Mouse (Mus musculus) myocyte (in vitro differentiated cells): Measurements from ENCODE around the gene Mtcl1.
A peak's percentile ranks its signal among the peaks of the same experiment; 100 is the strongest.

Experiments used
- E2F4 ChIP-seq: IDR thresholded peaks from one replicate; pipeline ENCODE4 v1.6.1; 2011; ENCODE audit warnings: mild to moderate bottlenecking, control low read depth, moderate library complexity; ENCODE audit not compliant: insufficient read depth
- TCF12 ChIP-seq: IDR thresholded peaks from one replicate; pipeline ENCODE4 v1.6.1; 2011; ENCODE audit warnings: mild to moderate bottlenecking, control low read depth; ENCODE audit not compliant: poor library complexity, insufficient read depth, severe bottlenecking

DNA sequence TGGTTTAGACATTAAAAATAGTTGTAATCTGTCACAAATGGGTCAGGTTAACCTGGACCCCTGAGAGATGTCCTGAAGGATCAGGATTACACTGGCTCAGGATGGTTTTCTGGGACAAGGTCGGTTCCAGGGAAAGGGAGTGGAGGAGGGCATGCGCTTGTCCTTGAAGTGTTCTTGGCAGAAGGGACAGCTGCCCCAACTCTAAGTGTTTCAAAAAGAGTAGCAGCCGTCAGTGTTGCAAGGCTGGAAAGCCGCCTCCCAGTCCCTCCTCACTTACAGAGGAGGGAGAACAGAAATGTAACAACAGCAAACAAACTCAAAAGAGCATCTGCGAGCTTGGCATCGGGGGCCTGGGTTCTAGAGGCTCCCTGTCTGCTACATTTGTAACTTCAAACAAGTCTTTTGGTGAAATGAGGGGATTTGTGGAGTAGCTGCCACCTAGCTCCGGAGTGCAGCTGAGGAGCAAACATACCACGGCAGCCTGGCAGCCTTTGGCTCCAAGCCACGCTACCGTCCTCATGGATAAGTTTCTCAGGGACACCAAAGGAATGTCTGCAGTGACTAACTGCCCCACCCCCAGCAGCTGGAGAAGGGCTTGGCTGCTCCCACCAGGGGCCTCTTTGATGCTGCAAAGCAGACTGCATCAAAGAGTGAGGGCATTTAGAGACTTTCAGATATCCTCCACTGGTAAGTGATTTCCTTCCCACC lies 44.5 kb downstream of the Mtcl1 start:
- TF ChIP-seq E2F4 (no peak), TCF12 (peak; percentile 25)
